Mouse (Mus musculus) layer of hippocampus, adult 9-11 months (tissue): Measurements from ENCODE around the gene Lpcat2.

Source experiments
- DNase-seq: peaks from one replicate; pipeline ENCODE4 v3.0.0; 2022

Gene Lpcat2

GRCm38 (mm10) chr8:92855171-92855894 lies at the start of gene Lpcat2:
Gene Lpcat2, plus strand, starts transcription at chr8:92855339.
- DNase-seq, result peak; percentile 81

DNA sequence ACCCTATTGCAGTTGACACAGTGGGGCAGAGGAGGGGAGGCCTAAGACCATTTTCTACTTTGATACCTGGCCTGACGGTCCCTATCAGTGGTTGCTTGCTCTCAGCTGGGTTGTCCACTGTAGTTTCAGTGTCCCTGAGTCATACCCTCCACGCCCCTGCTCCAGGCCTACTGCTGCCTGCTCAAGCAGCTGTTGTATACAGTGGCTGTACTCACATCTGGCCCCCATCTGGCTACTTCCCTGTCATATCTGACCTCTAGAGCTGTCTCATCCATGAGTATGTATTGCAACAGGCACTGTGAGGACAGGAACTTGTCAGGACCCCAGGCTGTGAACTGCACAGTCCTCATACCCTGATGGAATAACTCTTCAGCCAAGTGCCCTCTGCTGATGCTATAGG lies 42.4 kb upstream of the Lpcat2 start:
- no peak for DNase-seq

DNA sequence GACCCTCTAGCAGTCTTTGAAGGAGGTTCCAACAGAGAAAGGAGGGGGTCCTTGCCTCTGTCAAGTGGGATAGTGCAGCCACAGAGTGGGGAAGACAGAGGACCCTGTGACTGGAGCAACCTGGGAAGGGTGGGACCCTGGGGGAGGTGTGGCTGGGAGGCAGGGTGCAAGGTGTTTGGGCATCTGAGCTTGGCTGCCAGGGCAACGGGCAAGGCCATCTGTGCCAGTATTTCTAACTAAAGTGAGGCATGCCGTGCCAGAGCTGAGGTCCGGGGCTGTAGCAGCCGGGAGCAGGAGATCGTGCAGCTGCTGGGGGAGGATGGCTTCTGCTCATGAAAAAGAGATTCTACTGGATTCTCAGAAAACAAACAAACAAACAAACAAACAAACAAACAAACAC lies 39.5 kb upstream of the Lpcat2 start:
- DNase-seq, result no peak

DNA sequence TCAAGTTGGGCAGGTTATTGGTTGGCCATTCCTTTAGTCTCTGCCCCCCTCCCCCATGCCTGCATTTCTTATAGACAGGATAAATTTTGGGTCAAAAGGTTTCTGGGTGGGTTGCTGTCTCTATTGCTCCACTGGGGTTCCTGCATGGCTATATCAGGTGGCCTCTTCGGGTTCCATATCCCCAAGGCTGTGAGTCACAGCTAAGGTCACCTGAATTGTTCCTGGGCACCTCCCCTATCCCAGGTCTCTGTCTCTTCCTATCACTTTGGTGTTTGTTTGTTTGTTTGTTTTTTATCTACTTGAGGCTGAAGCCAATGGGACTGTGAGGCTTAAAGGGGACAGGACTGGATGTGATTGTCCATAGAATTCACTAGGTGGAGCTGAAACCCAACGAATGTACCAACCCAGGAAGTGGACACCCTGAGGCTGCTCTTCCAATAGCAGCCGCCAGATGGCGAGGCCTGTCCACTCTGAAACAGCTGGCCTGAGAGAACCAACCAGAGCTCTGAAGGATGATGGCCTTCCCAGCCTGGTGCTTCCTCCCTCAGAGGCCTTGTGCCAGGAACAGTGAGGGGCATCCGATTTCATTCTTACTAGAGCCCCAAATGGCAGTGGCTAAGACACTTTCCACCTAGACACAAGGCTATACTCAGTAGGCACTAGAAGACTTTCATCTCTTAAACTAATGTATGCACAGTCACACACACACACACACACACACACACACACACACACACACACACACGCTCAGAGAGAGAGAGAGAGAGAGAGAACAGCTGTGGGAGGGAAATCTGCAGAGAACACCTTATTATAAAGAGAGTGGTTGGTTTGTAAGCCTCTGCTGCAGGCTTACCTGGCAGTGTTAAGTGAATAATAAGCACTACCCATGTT lies 37.0 kb upstream of the Lpcat2 start:
- DNase-seq, result peak; percentile 89

DNA sequence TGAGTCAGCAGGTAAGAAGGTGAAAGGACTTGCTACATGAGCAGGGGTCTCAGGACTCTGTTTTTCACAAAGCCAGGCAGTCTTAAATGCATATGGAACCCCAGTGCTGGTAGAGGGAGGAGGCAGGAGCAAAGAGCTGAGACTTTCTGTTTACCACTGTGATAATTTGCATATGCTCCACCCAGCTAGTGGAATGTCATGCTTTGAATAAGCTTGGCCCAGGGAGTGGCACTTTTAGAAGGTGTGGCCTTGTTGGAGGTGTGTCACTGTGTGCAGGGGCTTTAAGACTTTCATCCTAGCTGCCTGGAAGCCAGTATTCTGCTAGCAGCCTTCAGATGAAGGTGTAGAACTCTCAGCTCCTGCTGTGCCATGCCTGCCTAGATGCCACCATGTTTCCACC lies 34.0 kb upstream of the Lpcat2 start:
- DNase-seq, result no peak

DNA sequence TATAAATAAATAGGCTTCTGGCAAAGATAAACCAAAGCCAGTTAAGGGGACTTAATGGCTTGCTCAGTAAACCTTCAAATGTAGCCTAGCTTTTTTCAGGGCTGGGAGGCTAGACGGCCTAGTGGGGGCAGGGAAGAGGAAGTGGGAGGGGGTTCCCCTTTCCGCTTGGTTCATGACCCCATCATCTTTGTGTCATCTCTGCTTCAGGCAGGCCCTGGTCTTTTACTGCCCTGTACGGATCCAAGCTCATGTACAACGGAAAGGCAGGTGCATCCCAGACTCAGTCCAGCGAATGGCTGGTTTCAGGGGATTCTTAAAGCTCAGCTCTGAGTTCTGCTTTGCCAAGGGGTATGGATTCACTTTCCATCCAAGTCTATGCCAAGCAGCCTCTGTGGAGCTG lies 32.8 kb upstream of the Lpcat2 start:
- DNase-seq, result no peak

- no peak for DNase-seq
Measured at GRCm38 (mm10) chr8:92825991-92826390, 29.1 kb upstream of the Lpcat2 start.

GRCm38 (mm10) chr8:92827243-92828034 lies 27.7 kb upstream of the Lpcat2 start, which contains the start of gene Mmp2:
Gene Mmp2, plus strand, starts transcription at chr8:92827291.
- DNase-seq, result no peak

DNA sequence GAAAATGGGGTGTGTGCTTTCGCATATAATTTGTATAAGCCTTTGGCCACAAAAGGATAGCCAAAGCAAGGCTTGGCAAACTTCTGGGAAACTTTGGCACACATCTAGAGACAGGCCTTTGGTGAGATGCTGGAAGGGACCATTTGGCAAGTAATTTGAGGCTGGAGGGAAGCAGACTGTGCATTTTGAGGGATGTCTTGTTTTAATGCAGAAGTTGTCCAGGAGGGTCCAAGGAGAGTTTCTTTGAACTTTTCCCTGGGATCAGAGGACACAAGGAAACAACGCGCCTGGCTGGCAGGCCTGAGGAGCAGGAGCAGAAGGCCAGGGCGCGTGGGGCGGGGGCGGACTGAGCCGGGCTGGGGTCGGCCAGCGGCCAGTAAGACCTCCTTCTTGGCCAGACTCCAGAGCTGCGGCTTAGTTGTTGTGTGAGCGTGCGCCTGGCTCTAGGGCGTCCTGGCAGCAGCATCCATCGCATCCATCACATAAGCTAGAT lies 26.8 kb upstream of the Lpcat2 start:
- no peak for DNase-seq

- DNase-seq, result no peak
Measured at GRCm38 (mm10) chr8:92834065-92834731, 20.9 kb upstream of the Lpcat2 start.

GRCm38 (mm10) chr8:92834786-92835500 lies 20.2 kb upstream of the Lpcat2 start:
- no peak for DNase-seq

- DNase-seq, result no peak
Measured at GRCm38 (mm10) chr8:92835901-92836300, 19.2 kb upstream of the Lpcat2 start.

GRCm38 (mm10) chr8:92838616-92839015 lies 16.5 kb upstream of the Lpcat2 start:
- no peak for DNase-seq

DNA sequence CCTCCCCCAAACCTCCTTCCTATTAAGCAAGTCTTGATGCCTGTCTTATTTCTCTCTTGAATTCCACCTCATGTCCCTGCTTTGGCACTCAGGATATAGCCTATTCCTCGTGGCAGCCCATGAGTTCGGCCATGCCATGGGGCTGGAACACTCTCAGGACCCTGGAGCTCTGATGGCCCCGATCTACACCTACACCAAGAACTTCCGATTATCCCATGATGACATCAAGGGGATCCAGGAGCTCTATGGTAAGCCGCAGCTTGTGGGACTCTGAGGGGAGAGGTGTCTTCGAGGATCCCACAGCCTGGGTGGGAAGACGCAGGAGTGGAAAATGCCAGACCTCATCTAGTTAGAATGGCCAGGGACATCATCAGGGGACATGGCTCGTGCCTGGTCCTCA lies 16.0 kb upstream of the Lpcat2 start:
- DNase-seq, result no peak

- peak; percentile 38 for DNase-seq
Measured at GRCm38 (mm10) chr8:92839876-92840275, 15.3 kb upstream of the Lpcat2 start.

- DNase-seq, result peak; percentile 56
Measured at GRCm38 (mm10) chr8:92846684-92847083, 8.5 kb upstream of the Lpcat2 start.

GRCm38 (mm10) chr8:92847299-92847698 lies 7.8 kb upstream of the Lpcat2 start:
- no peak for DNase-seq

- DNase-seq, result no peak
Measured at GRCm38 (mm10) chr8:92849261-92849660, 5.9 kb upstream of the Lpcat2 start.

- DNase-seq, result peak; percentile 92
Measured at GRCm38 (mm10) chr8:92850239-92850638, 4.9 kb upstream of the Lpcat2 start.

- no peak for DNase-seq
Measured at GRCm38 (mm10) chr8:92851381-92851780, 3.8 kb upstream of the Lpcat2 start.

GRCm38 (mm10) chr8:92853188-92853983 lies 1.8 kb upstream of the Lpcat2 start:
- peak; percentile 63 for DNase-seq
